Mouse (Mus musculus): ENCODE results near the gene Slc25a29. TPM values are rescaled to one million over a fixed set of nuclear protein-coding genes. Genes with fewer than 3 reads are reported as not detected.

Gene Slc25a29
- polyA plus RNA-seq, 1 experiment = 19.7 TPM

DNA sequence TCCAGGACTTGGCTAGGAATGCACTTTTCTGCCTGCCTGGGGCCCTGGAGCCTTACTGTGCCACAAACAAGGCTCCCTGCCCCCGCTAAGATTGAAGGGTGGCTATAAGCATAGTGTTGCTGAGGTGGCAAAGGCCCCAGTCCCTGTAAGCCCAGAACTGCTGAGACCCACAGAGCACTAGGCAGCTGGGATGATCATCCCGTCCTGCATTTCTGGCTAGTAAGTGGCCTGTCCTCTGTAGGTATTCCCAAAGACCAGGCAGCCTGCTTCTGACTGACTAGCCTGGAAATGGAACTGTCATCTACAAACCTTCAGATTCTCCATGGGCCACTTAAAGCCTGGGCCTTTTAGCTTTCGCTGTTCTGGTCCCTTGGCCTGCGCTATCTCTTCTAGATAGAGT is 15.2 kb downstream of the Slc25a29 start:
- no peak for DNase-seq (ENCODE audit: low read depth)

DNA sequence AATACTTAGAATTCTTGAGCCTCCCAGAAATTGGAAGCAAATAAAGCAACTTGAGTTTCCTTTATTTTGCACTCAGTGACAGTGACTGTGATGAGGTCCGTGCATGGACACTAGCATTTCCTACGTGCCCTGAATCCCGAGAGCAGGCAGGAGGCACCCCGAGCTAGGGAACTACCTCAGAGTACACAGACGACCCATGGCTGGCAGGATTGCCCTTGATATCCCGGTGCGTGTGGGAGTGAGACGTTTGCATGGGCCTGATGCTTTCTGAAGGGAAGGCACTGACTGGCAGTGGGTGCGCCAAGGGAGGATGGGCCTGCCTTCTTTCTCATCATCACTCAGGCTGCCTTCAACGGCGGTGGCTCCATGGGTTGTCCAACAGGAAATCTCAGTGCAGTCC is 19.1 kb downstream of the Slc25a29 start:
- DNase-seq (ENCODE audit: low read depth) = no peak
- TF ChIP-seq POLR2A (IDR thresholded peaks at IDR 0.05; ENCODE audit: borderline replicate concordance, extremely low read depth, insufficient read depth, insufficient read length, poor library complexity, severe bottlenecking) = no peak
- TF ChIP-seq CTCF (IDR thresholded peaks at IDR 0.05; ENCODE audit: borderline replicate concordance, extremely low read depth, insufficient read depth, insufficient read length) = no peak

More for the DNA sequence above, 15.2 kb downstream of the Slc25a29 start:
- TF ChIP-seq POLR2A (IDR thresholded peaks at IDR 0.05; ENCODE audit: borderline replicate concordance, extremely low read depth, insufficient read depth, insufficient read length, poor library complexity, severe bottlenecking) = no peak
- TF ChIP-seq CTCF (IDR thresholded peaks at IDR 0.05; ENCODE audit: borderline replicate concordance, extremely low read depth, insufficient read depth, insufficient read length) = no peak

DNA sequence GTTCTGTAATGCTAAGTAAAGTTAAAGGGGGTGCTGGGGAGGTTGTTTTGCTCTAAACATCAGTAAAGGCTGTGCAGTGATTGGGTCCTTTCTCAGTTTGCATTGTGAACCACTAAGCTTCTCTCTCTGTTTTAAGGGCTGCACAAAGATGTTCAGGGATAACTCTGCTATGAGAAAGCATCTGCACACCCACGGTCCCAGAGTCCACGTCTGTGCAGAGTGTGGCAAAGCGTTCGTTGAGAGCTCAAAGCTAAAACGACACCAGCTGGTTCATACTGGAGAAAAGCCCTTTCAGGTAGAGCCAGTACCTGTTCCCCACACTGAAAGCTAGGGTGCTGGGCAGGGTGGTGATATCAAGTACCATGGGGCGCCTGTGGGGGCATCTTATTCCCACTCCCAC is 21.2 kb downstream of the Slc25a29 start:
- no peak for TF ChIP-seq POLR2A (IDR thresholded peaks at IDR 0.05; ENCODE audit: borderline replicate concordance, extremely low read depth, insufficient read depth, insufficient read length, poor library complexity, severe bottlenecking)
- no peak for TF ChIP-seq CTCF (IDR thresholded peaks at IDR 0.05; ENCODE audit: borderline replicate concordance, extremely low read depth, insufficient read depth, insufficient read length)
- DNase-seq (ENCODE audit: low read depth) = no peak

DNA sequence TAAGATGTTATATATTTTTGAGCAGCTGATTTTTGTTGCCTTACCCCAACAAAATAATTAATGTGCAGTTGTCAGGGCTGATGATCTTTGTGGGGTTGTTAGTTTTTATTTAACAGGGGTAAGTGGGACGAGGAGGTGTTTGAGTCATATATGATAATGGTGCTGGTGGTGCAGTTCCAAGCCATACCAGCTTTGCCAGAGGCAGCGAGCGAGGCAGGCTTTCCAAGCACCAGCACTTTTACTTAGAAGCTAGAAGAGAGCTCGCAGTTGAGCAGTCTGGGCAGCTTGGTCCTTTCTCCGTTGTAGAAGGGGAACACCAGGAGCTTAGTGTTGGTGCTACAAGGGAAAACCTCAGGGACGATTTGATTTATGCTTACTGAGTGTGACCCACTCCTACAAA is 23.2 kb downstream of the Slc25a29 start:
- no peak for TF ChIP-seq CTCF (IDR thresholded peaks at IDR 0.05; ENCODE audit: borderline replicate concordance, extremely low read depth, insufficient read depth, insufficient read length)
- TF ChIP-seq POLR2A (IDR thresholded peaks at IDR 0.05; ENCODE audit: borderline replicate concordance, extremely low read depth, insufficient read depth, insufficient read length, poor library complexity, severe bottlenecking) = no peak
- DNase-seq (ENCODE audit: low read depth) = no peak

DNA sequence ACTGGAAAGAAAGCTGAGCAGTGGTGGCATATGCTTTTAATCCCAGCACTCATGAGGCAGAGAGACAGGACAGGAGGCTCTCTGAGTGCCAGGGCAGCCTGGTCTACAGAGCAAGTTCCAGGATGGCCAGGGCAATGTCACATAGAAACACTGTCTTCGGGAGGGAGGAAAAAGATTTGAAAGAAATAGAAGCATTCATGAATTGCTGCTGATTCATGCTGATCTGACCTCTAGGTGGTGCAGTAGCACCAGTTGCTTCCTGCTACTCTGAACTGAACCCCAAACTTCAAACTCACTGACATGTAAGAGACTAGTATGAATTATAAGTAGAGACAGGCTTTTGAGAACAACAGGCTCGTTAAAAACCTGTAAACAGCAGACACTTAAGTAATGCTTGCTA is 24.6 kb downstream of the Slc25a29 start:
- no peak for TF ChIP-seq POLR2A (IDR thresholded peaks at IDR 0.05; ENCODE audit: borderline replicate concordance, extremely low read depth, insufficient read depth, insufficient read length, poor library complexity, severe bottlenecking)
- TF ChIP-seq CTCF (IDR thresholded peaks at IDR 0.05; ENCODE audit: borderline replicate concordance, extremely low read depth, insufficient read depth, insufficient read length) = peak; percentile 41; the same call in 1 of the 2 replicates
- DNase-seq (ENCODE audit: low read depth) = peak; percentile 39

DNA sequence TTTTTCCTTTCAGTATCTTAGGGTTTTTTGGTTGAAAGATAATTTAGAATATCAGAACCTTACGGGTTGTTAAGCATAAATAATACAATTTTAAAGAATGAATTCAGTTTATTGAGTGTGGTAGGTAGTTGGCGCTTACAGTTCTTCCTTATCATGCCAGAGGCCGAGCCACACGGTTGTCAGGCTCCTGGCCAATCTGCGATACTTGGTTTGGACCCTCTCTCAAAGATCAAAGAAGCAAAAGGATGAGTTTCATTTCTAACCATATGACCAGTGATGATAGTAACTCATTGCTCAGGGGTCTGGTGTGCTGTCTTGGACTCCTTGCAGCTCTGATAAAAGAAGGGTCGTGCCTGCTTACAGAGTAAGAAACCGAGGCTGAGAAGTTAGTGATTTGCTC is 25.4 kb downstream of the Slc25a29 start:
- DNase-seq (ENCODE audit: low read depth) = no peak
- TF ChIP-seq CTCF (IDR thresholded peaks at IDR 0.05; ENCODE audit: borderline replicate concordance, extremely low read depth, insufficient read depth, insufficient read length) (no peak), POLR2A (IDR thresholded peaks at IDR 0.05; ENCODE audit: borderline replicate concordance, extremely low read depth, insufficient read depth, insufficient read length, poor library complexity, severe bottlenecking) (no peak)

DNA sequence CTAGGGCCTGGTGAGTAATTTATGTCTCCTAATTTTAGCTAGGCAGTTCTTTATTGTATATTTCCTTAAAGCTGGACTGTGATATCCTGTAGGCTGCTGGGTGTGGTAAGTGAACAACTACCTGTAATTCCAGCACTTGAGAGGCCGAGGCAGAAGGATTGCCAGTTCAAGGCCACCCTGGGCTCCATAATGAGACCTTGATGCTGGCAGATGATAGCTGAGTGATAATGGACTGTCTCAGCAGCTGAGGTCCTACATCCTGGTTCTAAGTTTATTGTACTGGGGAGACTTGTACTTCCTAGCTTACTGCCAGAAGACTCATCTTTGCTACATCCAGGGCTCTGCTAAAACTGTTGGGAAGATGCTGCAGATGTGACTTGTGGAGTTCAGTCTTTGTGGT is 25.9 kb downstream of the Slc25a29 start:
- no peak for TF ChIP-seq CTCF (IDR thresholded peaks at IDR 0.05; ENCODE audit: borderline replicate concordance, extremely low read depth, insufficient read depth, insufficient read length)
- no peak for TF ChIP-seq POLR2A (IDR thresholded peaks at IDR 0.05; ENCODE audit: borderline replicate concordance, extremely low read depth, insufficient read depth, insufficient read length, poor library complexity, severe bottlenecking)
- no peak for DNase-seq (ENCODE audit: low read depth)

DNA sequence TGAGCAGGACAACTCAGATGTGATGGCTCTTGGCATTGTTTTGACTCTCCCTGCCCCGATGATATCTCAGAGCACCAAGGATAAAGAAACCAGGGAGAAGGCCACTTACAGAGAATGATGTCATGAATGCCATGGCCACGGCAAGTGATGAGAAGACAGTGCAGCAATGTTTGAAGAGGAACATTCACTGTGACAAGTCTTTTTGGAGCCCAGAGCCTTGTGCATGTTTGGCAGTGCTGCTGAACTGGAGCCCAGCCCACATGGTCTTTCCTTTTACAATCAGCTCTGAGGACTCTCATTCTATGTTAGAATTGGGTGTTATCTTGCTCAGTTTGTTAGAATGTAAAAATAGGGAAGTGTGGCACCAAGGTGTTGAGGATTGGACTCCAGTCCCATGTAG is 27.2 kb downstream of the Slc25a29 start:
- TF ChIP-seq POLR2A (IDR thresholded peaks at IDR 0.05; ENCODE audit: borderline replicate concordance, extremely low read depth, insufficient read depth, insufficient read length, poor library complexity, severe bottlenecking) (no peak), CTCF (IDR thresholded peaks at IDR 0.05; ENCODE audit: borderline replicate concordance, extremely low read depth, insufficient read depth, insufficient read length) (no peak)
- no peak for DNase-seq (ENCODE audit: low read depth)

DNA sequence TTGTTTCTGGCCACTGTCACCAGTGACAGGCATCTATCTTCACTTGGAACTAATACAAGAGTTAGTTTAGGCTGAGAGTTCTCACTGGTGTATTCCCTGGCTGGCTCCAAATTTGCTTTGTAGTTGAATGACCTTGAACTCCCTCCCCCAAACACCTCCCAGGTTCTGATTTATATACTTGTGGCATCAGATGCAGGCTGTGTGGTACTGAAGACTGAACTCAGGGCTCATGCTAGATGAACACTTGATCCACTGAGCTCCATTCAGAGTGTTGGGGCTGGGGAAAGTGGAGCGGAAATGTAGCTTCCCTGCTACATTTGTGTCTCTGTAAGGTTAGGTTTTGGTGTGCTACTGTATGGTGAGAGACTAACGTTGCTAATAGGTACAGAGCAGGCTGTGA is 31.3 kb downstream of the Slc25a29 start:
- TF ChIP-seq CTCF (IDR thresholded peaks at IDR 0.05; ENCODE audit: borderline replicate concordance, extremely low read depth, insufficient read depth, insufficient read length) (no peak), POLR2A (IDR thresholded peaks at IDR 0.05; ENCODE audit: borderline replicate concordance, extremely low read depth, insufficient read depth, insufficient read length, poor library complexity, severe bottlenecking) (no peak)
- no peak for DNase-seq (ENCODE audit: low read depth)

DNA sequence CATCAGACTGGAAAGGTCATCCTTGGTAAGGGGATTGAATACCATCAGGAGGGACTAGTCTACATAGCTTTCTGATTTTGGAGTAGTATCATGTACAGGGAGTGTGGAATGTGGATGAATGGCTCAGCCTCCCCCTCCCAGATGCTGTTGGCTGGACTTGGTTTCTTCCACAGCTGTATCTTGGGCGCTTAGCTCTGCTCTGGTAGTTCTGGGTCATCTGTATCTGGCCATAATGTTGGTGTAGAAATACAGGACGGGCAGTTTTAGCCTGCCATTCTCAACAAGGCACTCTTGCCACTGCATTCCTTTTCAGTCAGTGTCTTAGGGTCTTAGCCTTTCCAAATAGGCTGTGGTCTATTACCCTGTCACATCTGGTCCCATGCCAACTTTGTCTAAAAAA is 34.1 kb downstream of the Slc25a29 start:
- TF ChIP-seq POLR2A (IDR thresholded peaks at IDR 0.05; ENCODE audit: borderline replicate concordance, extremely low read depth, insufficient read depth, insufficient read length, poor library complexity, severe bottlenecking) (no peak), CTCF (IDR thresholded peaks at IDR 0.05; ENCODE audit: borderline replicate concordance, extremely low read depth, insufficient read depth, insufficient read length) (no peak)
- no peak for DNase-seq (ENCODE audit: low read depth)

DNA sequence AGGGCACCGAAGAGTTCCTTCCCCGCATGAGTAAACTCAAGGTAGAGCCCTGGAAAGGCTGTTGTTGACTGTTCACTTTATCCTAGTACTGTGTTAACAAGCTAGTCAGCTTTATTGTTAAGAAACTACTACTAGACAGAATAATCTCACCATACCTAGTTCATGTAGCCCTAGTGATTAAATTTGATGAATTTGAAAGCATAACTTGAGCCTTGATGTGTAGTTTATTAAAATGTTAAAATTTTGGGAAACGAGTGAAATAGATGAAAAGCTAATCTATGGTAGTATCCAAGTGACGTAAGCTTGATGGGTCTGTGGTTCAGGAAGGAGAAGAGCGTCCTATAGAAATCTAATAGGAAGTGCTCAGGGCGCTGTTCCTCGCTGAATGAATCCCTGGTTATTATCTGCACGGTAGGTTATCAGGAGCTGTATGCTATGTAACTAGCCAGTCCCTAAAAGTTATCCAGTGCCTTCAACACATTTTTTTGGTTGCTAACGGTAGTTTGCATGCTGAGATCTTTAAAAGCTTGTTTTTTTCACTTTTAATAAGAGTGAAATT is 40.6 kb downstream of the Slc25a29 start:
- TF ChIP-seq CTCF (IDR thresholded peaks at IDR 0.05; ENCODE audit: borderline replicate concordance, extremely low read depth, insufficient read depth, insufficient read length) (no peak), POLR2A (IDR thresholded peaks at IDR 0.05; ENCODE audit: borderline replicate concordance, extremely low read depth, insufficient read depth, insufficient read length, poor library complexity, severe bottlenecking) (no peak)

DNA sequence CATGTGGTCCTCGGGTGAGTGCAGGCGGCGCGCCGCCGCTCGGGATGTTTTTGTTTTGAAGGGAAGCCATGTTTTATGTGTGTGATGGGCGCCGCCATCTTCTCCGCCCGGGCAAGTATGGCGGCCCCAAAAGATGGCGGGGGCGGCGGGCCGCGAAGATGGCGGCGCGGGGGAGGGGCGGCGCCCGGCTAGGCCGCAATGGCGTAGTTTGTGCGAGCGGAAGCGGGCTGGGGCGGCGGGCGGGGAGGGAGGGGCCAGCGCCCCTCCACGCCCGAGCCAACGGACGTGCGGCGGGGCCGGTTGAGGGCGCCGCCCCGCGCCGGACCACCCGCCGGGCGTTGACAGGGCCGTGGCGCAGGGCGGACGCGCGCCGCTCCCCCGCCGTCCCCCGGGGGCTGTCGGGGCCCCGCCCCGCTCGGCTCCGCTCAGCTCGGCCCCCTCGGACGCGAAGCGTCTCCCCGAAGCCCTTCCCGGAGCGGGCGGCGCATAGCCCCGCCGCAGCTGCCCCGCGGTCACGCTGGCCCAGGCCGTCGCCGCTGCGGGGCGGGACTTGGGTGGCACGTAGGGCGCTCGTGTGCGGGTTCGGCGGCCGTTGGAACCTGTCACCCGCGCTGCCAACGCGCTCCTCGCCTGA is 41.5 kb downstream of the Slc25a29 start:
- no peak; the same call in 1 of the 2 replicates for TF ChIP-seq POLR2A (IDR thresholded peaks at IDR 0.05; ENCODE audit: borderline replicate concordance, extremely low read depth, insufficient read depth, insufficient read length, poor library complexity, severe bottlenecking)
- TF ChIP-seq CTCF (IDR thresholded peaks at IDR 0.05; ENCODE audit: borderline replicate concordance, extremely low read depth, insufficient read depth, insufficient read length) = no peak
- peak; percentile 93 for DNase-seq (ENCODE audit: low read depth)

More for the DNA sequence above, 40.6 kb downstream of the Slc25a29 start:
- peak; percentile 21 for DNase-seq (ENCODE audit: low read depth)

All from brain, embryonic 14.5 days (tissue).